Mouse (Mus musculus) embryonic fibroblast, embryonic 13.5 days (primary cell): ENCODE data around the gene Gstm1.

Source experiments
- CTCF ChIP-seq: IDR thresholded peaks from 2 replicates; pipeline ENCODE4 v1.5.1; 2011; ENCODE audit warnings: mild to moderate bottlenecking, control low read depth, low read length, moderate library complexity, borderline replicate concordance; ENCODE audit not compliant: insufficient read depth
- POLR2A ChIP-seq: IDR thresholded peaks from 2 replicates; pipeline ENCODE4 v1.6.1; 2011; ENCODE audit warnings: low read depth, mild to moderate bottlenecking, control low read depth, low read length, moderate library complexity

DNA sequence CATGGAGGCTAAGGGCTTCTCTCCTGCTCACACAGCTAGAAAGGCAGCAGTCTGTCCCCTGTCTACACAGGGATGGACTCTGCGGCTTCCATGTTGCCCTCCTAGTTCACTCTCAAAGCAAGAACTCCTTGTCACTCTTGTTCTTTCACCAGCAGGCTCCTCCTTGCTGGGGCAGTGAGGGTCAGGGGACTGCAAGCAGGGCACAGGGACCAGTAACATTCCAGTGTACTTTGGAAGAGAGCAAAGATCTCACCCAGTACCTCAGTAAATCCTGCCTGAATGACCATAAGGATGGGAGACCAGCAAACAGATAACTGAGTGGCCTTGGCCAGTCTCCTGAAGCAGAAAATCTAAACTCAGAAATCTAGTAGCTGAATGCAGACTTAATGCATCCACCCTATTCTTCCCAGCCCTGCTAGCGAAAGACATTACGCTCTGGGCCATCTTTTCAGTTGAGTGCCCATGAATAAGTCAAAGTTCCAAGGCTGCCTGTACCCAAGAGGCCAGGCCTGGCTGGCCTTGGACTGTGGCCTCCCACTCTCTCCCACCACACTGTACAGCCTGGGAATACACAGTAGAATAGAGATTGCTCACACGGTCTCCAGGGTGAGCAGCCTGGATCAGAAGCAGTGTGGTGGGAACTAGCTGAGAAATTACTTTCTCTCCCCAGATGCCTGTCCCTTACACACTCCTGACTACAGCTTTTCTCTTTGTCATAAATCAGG lies 11.0 kb upstream of the Gstm1 start:
- TF ChIP-seq CTCF, result no peak
- no peak for TF ChIP-seq POLR2A
